Comparison of ENCODE assay signal across 24 mouse cellular contexts in genomic region chrX:140978943-140979342, GRCm38 (mm10). TPM values are rescaled to one million over a fixed set of nuclear protein-coding genes. Genes with fewer than 3 reads are reported as not detected.
DNase-seq lines count a peak whose midpoint lies in the region; ATAC-seq and TF ChIP-seq lines count a peak whose summit lies in the region.
"Had no signal": no experiment of that assay in that cellular context is flagged by ENCODE, and none has a peak within 500 bp of the region (broad histone marks: within the 10 kb centered on the region; RNA-seq: fewer than 3 reads in every experiment).

No protein-coding gene starts in this region.

- ATAC-seq in kidney, postnatal 0 days (replicated peaks; ENCODE audit: low FRiP score, low read depth): no peak
- ATAC-seq: activated CD4-positive, CD25-positive, alpha-beta regulatory T cell, adult 4 months; CD4-positive, CD25-positive, alpha-beta regulatory T cell, adult 4 months; intestine, embryonic 16.5 days; Patski had no signal

- no peaks in the 10 kb centered on the region for H3K9me3 ChIP-seq in kidney, postnatal 0 days (replicated peaks; ENCODE audit: low read length)
- H3K9me3 ChIP-seq: embryonic facial prominence, embryonic 10.5 days; forebrain, embryonic 10.5 days; heart, embryonic 10.5 days; hindbrain, embryonic 10.5 days had no signal

- H3K27me3 ChIP-seq in kidney, postnatal 0 days (ENCODE audit: insufficient read depth, low read length): no peaks in the 10 kb centered on the region

- peak overlapping the region; percentile 33 for H3K27ac ChIP-seq in gastrocnemius, adult 2 months
- H3K27ac ChIP-seq in kidney, postnatal 0 days: 0 out of 2 replicates have a peak overlapping the region, but pooled peaks have one; percentile 8
- H3K27ac ChIP-seq in embryonic fibroblast, embryonic 13.5 days (ENCODE audit: insufficient read depth, low read length): peak overlapping the region; percentile 53
- H3K27ac ChIP-seq: embryonic facial prominence, embryonic 10.5 days; forebrain, embryonic 10.5 days; heart, embryonic 10.5 days; hindbrain, embryonic 10.5 days; hindbrain, embryonic 14.5 days had no signal

- no peak overlapping the region for H3K9ac ChIP-seq in kidney, postnatal 0 days (ENCODE audit: low read depth, low read length)
- H3K9ac ChIP-seq: hindbrain, embryonic 14.5 days had no signal

- no peak for DNase-seq in gastrocnemius, adult 2 months
- DNase-seq in gastrocnemius, postnatal 4 days (ENCODE audit: low spot score in 2 of 2): no peak
- no peak for DNase-seq in kidney, postnatal 0 days (ENCODE audit: low spot score)
- DNase-seq in kidney, adult 11 months: no peak
- DNase-seq in cerebellum, postnatal 25 days: no peak
- no peak for DNase-seq in adrenal gland, postnatal 36 days
- DNase-seq: adrenal gland, adult 2 months; adrenal gland, postnatal 25 days; B cell, adult 2 months; cerebellum, adult 11-12 months; cerebellum, adult 9-10 months; cerebellum, postnatal 36 days; gastrocnemius, postnatal 10 days had no signal

- WGBS in kidney, postnatal 0 days: 88% methylated on average over 1 of the region's 1 CpGs

- H3K4me2 ChIP-seq in kidney, postnatal 0 days (ENCODE audit: low read length): no peak overlapping the region
- H3K4me2 ChIP-seq: hindbrain, embryonic 14.5 days had no signal

- no peak for TF ChIP-seq POLR2A in embryonic fibroblast, embryonic 13.5 days (IDR thresholded peaks at IDR 0.05; ENCODE audit: low read depth, low read length)

- H3K4me1 ChIP-seq in kidney, postnatal 0 days (replicated peaks; ENCODE audit: insufficient read depth, low read length): 0 out of 2 replicates have a peak, but pooled peaks cover 4% of the 10 kb centered on the region
- H3K4me1 ChIP-seq in embryonic fibroblast, embryonic 13.5 days (ENCODE audit: control insufficient read depth, insufficient read depth, low read length): peaks cover 15% of the 10 kb centered on the region

- no peaks in the 10 kb centered on the region for H3K36me3 ChIP-seq in kidney, postnatal 0 days (ENCODE audit: insufficient read depth, low read length)
- H3K36me3 ChIP-seq: embryonic facial prominence, embryonic 10.5 days; forebrain, embryonic 10.5 days; heart, embryonic 10.5 days; hindbrain, embryonic 10.5 days had no signal

- H3K4me3 ChIP-seq in gastrocnemius, adult 2 months: no peak overlapping the region
- no peak overlapping the region for H3K4me3 ChIP-seq in kidney, postnatal 0 days (replicated peaks; ENCODE audit: low read depth, low read length)
- no peak overlapping the region for H3K4me3 ChIP-seq in embryonic fibroblast, embryonic 13.5 days (ENCODE audit: insufficient read depth, low read length)
- H3K4me3 ChIP-seq: embryonic facial prominence, embryonic 10.5 days; erythroblast, embryonic 14.5 days; forebrain, embryonic 10.5 days; heart, embryonic 10.5 days; hindbrain, embryonic 10.5 days had no signal

- intact Hi-C loops in gastrocnemius, adult 2 months (cut with DNase I): no loop called here

- TF ChIP-seq CTCF in gastrocnemius, adult 2 months (IDR thresholded peaks at IDR 0.05): no peak
- TF ChIP-seq CTCF in kidney, postnatal 0 days (IDR thresholded peaks at IDR 0.05; ENCODE audit: low read depth): no peak
- TF ChIP-seq CTCF in embryonic fibroblast, embryonic 13.5 days (IDR thresholded peaks at IDR 0.05; ENCODE audit: borderline replicate concordance, insufficient read depth, low read length): no peak

RNA-seq across cellular contexts. Expression of gene Atg4a, which starts 22.2 kb away (rescaled TPM):
- 10 to 100 TPM; 17.7 to 23.9 TPM for total RNA-seq in gastrocnemius, adult 2 months (2021)
- total RNA-seq in gastrocnemius, postnatal 4 days (2021): 10 to 100 TPM; 32.1 to 39.5 TPM
- 26.6 and 30.8 TPM in 2 replicates for polyA plus RNA-seq in kidney, postnatal 0 days (2015; fragmentation: Nextera tagmentation; extraction: Ambion mirVana)
- 19.1 and 22.5 TPM in 2 replicates for polyA plus RNA-seq in embryonic fibroblast, embryonic 13.5 days (2011; ENCODE audit: insufficient read length, low read depth, missing spikeins)
- total RNA-seq in adrenal gland, postnatal 36 days (2021): 10 to 100 TPM; 14.3 to 14.5 TPM

RNA-seq across cellular contexts. Expression of gene Psmd10, which starts 22.4 kb away (rescaled TPM):
- total RNA-seq in gastrocnemius, adult 2 months (2021): 10 to 100 TPM in 1 of 2 experiments, 1 to 10 TPM in 1; 9.0 to 11.6 TPM
- 10 to 100 TPM; 21.7 to 25.6 TPM for total RNA-seq in gastrocnemius, postnatal 4 days (2021)
- 58.1 and 59.1 TPM in 2 replicates for polyA plus RNA-seq in kidney, postnatal 0 days (2015; fragmentation: Nextera tagmentation; extraction: Ambion mirVana)
- polyA plus RNA-seq in embryonic fibroblast, embryonic 13.5 days (2011; ENCODE audit: insufficient read length, low read depth, missing spikeins): 26.3 and 28.4 TPM in 2 replicates
- 10 to 100 TPM; 29.4 to 34.5 TPM for total RNA-seq in adrenal gland, postnatal 36 days (2021)
